ENCODE assay signal across 10 mouse cellular contexts in the genomic region with DNA sequence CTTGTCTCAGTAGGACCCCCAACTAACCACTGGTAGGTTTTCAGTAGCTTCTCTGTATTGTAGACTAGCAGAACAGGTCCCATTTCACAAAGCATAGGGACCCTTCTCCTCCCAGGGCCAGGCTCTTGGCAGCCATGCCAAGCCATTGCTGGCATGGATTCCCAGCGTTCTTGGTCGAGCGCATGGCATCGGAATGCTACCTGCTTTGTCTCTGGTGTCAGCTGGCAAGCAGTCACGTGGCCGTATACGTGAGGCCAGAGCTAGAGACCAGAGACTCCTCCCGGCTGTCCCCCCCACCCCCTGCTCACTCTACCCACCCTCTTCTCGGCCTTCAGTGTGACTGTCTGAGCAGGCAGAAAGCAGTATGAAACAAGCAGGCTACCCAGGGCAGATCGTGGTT. TPM values are rescaled to one million over a fixed set of nuclear protein-coding genes. Genes with fewer than 3 reads are reported as not detected.
DNase-seq lines count a peak whose midpoint lies in the region; ATAC-seq and TF ChIP-seq lines count a peak whose summit lies in the region.
"Had no signal": no experiment of that assay in that cellular context is flagged by ENCODE, and none has a peak within 500 bp of the region (broad histone marks: within the 10 kb centered on the region; RNA-seq: fewer than 3 reads in every experiment).

No protein-coding gene starts in this region.

- peak; percentile 77 to 82 for DNase-seq in heart, adult 2 months
- DNase-seq in adrenal gland, postnatal 25 days = peak; percentile 73
- DNase-seq in left cerebral cortex, adult 2 months (ENCODE audit: extremely low spot score in 1 of 2, low spot score in 2 of 2) = peak; percentile 64 to 69
- DNase-seq in spleen, adult 12 weeks (ENCODE audit: low spot score) = no peak
- no peak for DNase-seq in gastrocnemius, postnatal 10 days

- peak overlapping the region; percentile 52 for H3K9ac ChIP-seq in heart, adult 2 months (ENCODE audit: low read depth, low read length)
- H3K9ac ChIP-seq in heart, embryonic 11.5 days (ENCODE audit: low read depth, low read length) = no peak overlapping the region
- H3K9ac ChIP-seq in forebrain, embryonic 16.5 days (replicated peaks; ENCODE audit: low read depth, low read length) = peak overlapping the region; percentile 73
- H3K9ac ChIP-seq in stomach, embryonic 15.5 days = no peak overlapping the region
- H3K9ac ChIP-seq: liver, embryonic 14.5 days had no signal

- no peaks in the 10 kb centered on the region for H3K9me3 ChIP-seq in heart, embryonic 11.5 days (replicated peaks; ENCODE audit: control insufficient read depth, low read length)
- H3K9me3 ChIP-seq in forebrain, embryonic 16.5 days (ENCODE audit: control insufficient read depth, low read length) = no peaks in the 10 kb centered on the region
- no peaks in the 10 kb centered on the region for H3K9me3 ChIP-seq in stomach, embryonic 15.5 days
- H3K9me3 ChIP-seq: G1E had no signal

- TF ChIP-seq EP300 in heart, adult 2 months (IDR thresholded peaks at IDR 0.05; ENCODE audit: insufficient read depth, low read depth, low read length) = peak; percentile 83

- peak overlapping the region; percentile 89 for H3K27ac ChIP-seq in heart, adult 2 months
- no peak overlapping the region for H3K27ac ChIP-seq in heart, embryonic 11.5 days (ENCODE audit: low read depth, low read length)
- peak overlapping the region; percentile 97 for H3K27ac ChIP-seq in forebrain, embryonic 16.5 days (ENCODE audit: low read length)
- H3K27ac ChIP-seq in left cerebral cortex, adult 2 months = peak overlapping the region; percentile 96
- peak overlapping the region; percentile 44; the same call in 1 of the 2 replicates for H3K27ac ChIP-seq in stomach, embryonic 15.5 days
- H3K27ac ChIP-seq: liver, embryonic 14.5 days had no signal

- no peaks in the 10 kb centered on the region for H3K27me3 ChIP-seq in heart, adult 2 months (ENCODE audit: control insufficient read depth, insufficient read depth, low read length)
- peaks cover 44% of the 10 kb centered on the region for H3K27me3 ChIP-seq in heart, embryonic 11.5 days (ENCODE audit: control insufficient read depth, insufficient read depth, low read length)
- no peaks in the 10 kb centered on the region for H3K27me3 ChIP-seq in forebrain, embryonic 16.5 days (replicated peaks; ENCODE audit: control insufficient read depth, insufficient read depth, low read length)
- no peaks in the 10 kb centered on the region for H3K27me3 ChIP-seq in stomach, embryonic 15.5 days (replicated peaks)

- no peak overlapping the region for H3K4me2 ChIP-seq in heart, embryonic 11.5 days
- H3K4me2 ChIP-seq in forebrain, embryonic 16.5 days (ENCODE audit: low read length) = peak overlapping the region; percentile 98
- no peak overlapping the region for H3K4me2 ChIP-seq in stomach, embryonic 15.5 days

- H3K4me1 ChIP-seq in heart, adult 2 months (ENCODE audit: control insufficient read depth, insufficient read depth, low read length) = peaks cover 42% of the 10 kb centered on the region
- no peaks in the 10 kb centered on the region for H3K4me1 ChIP-seq in heart, embryonic 11.5 days (ENCODE audit: control insufficient read depth, insufficient read depth, low read length)
- H3K4me1 ChIP-seq in forebrain, embryonic 16.5 days (replicated peaks; ENCODE audit: control insufficient read depth, insufficient read depth, low read length) = peaks cover 83% of the 10 kb centered on the region
- H3K4me1 ChIP-seq in stomach, embryonic 15.5 days = peaks cover 34% of the 10 kb centered on the region

- H3K79me2 ChIP-seq in heart, adult 2 months (replicated peaks; ENCODE audit: control insufficient read depth, insufficient read depth, low read length) = peaks cover 17% of the 10 kb centered on the region

- TF ChIP-seq POLR2A in heart, adult 2 months (IDR thresholded peaks at IDR 0.05; ENCODE audit: insufficient read depth, low read depth, low read length) = peak; percentile 27; the same call in 1 of the 2 replicates

- ATAC-seq in heart, embryonic 11.5 days (replicated peaks; ENCODE audit: insufficient number of reproducible peaks, low FRiP score, low TSS enrichment) = no peak
- peak; percentile 22 for ATAC-seq in forebrain, embryonic 16.5 days
- ATAC-seq in stomach, embryonic 15.5 days (ENCODE audit: insufficient read depth, low FRiP score, low read depth) = no peak

- no peak for TF ChIP-seq CTCF in heart, adult 2 months (IDR thresholded peaks at IDR 0.05)
- no peak for TF ChIP-seq CTCF in left cerebral cortex, adult 2 months (IDR thresholded peaks at IDR 0.05)

- 17% methylated on average over 10 of the region's 10 CpGs for WGBS in heart, adult 2 months
- WGBS in heart, embryonic 11.5 days (ENCODE audit: insufficient replicate concordance) = 82% methylated on average over 10 of the region's 10 CpGs
- 30% methylated on average over 10 of the region's 10 CpGs for WGBS in forebrain, embryonic 16.5 days
- 66% methylated on average over 10 of the region's 10 CpGs for WGBS in stomach, embryonic 15.5 days

- intact Hi-C loops in heart, adult 2 months (cut with DNase I) = no loop called here
- intact Hi-C loops in left cerebral cortex, adult 2 months (cut with DNase I) = no loop called here

- H3K4me3 ChIP-seq in heart, adult 2 months = peak overlapping the region; percentile 46; the same call in 1 of the 2 replicates
- no peak overlapping the region for H3K4me3 ChIP-seq in heart, embryonic 11.5 days (ENCODE audit: low read depth, low read length)
- H3K4me3 ChIP-seq in forebrain, embryonic 16.5 days (replicated peaks; ENCODE audit: low read length) = peak overlapping the region; percentile 50
- H3K4me3 ChIP-seq in left cerebral cortex, adult 2 months = peak overlapping the region; percentile 64
- H3K4me3 ChIP-seq in stomach, embryonic 15.5 days (replicated peaks) = no peak overlapping the region

- peaks cover 36% of the 10 kb centered on the region for H3K36me3 ChIP-seq in heart, adult 2 months (ENCODE audit: control insufficient read depth, insufficient read depth, low read length)
- H3K36me3 ChIP-seq in heart, embryonic 11.5 days (ENCODE audit: control insufficient read depth, insufficient read depth, low read length) = no peaks in the 10 kb centered on the region
- H3K36me3 ChIP-seq in forebrain, embryonic 16.5 days (ENCODE audit: control insufficient read depth, insufficient read depth) = no peaks in the 10 kb centered on the region
- peaks cover 7% of the 10 kb centered on the region; the same call in 1 of the 2 replicates for H3K36me3 ChIP-seq in stomach, embryonic 15.5 days

RNA-seq across cellular contexts. Expression of a gene that starts 56.9 kb away (rescaled TPM):
- 10 to 100 TPM; 53.1 to 60.7 TPM for total RNA-seq in heart, adult 2 months (2021)
- polyA plus RNA-seq in heart, adult 2 months (2012; rRNA removed) = 12.9 and 25.4 TPM in 2 replicates
- 1.7 and 2.8 TPM in 2 replicates for polyA plus RNA-seq in heart, embryonic 11.5 days (2014; fragmentation: Nextera tagmentation; extraction: Ambion mirVana)
- 28.5 and 42.3 TPM in 2 replicates for total RNA-seq in adrenal gland, postnatal 25 days (2021)
- 0.90 and 1.6 TPM in 2 replicates for polyA plus RNA-seq in forebrain, embryonic 16.5 days (2015; fragmentation: Nextera tagmentation; extraction: Ambion mirVana)
- total RNA-seq in left cerebral cortex, adult 2 months (2021) = 1 to 10 TPM; 3.6 TPM
- 8.7 and 9.6 TPM in 2 replicates for polyA plus RNA-seq in stomach, embryonic 15.5 days (2015; fragmentation: Nextera tagmentation; extraction: Ambion mirVana)
- 1 to 10 TPM; 5.0 to 6.5 TPM for total RNA-seq in gastrocnemius, postnatal 10 days (2021)
- polyA plus RNA-seq: G1E had no signal

Comparison
In these comparisons a context has a peak if more than half of its experiments do, and no peak if none do; other contexts are left out.
1. H3K4me3 ChIP-seq: peak in heart, adult 2 months (single experiment), forebrain, embryonic 16.5 days (single experiment) and left cerebral cortex, adult 2 months (single experiment); none in heart, embryonic 11.5 days (single experiment) and stomach, embryonic 15.5 days (single experiment).
2. H3K9ac ChIP-seq: peak in heart, adult 2 months (single experiment) and forebrain, embryonic 16.5 days (single experiment); none in heart, embryonic 11.5 days (single experiment) and stomach, embryonic 15.5 days (single experiment).
3. DNase-seq: peak in heart, adult 2 months (2 of 2), adrenal gland, postnatal 25 days (single experiment) and left cerebral cortex, adult 2 months (2 of 2); none in spleen, adult 12 weeks (single experiment) and gastrocnemius, postnatal 10 days (single experiment).